Comparison of ENCODE assay signal across 16 mouse cellular contexts in genomic region chr1:168681685-168682491, GRCm38 (mm10).
"Had no signal": no experiment of that assay in that cellular context is flagged by ENCODE, and none has a peak within 500 bp of the region (broad histone marks: within the 10 kb centered on the region; RNA-seq: fewer than 3 reads in every experiment).

No protein-coding gene starts in this region.

- H3K27me3 ChIP-seq: kidney, embryonic 15.5 days; liver, embryonic 12.5 days; lung, embryonic 15.5 days; megakaryocyte, embryonic 14.5 days; neural tube, embryonic 15.5 days had no signal

- ATAC-seq: liver, embryonic 12.5 days had no signal

- H3K4me2 ChIP-seq: kidney, embryonic 15.5 days; liver, embryonic 12.5 days; lung, embryonic 15.5 days; neural tube, embryonic 15.5 days had no signal

- H3K9me3 ChIP-seq: kidney, embryonic 15.5 days; limb, embryonic 10.5 days; liver, embryonic 12.5 days; lung, embryonic 15.5 days; neural tube, embryonic 15.5 days had no signal

- H3K4me1 ChIP-seq: kidney, embryonic 15.5 days; limb, embryonic 10.5 days; liver, embryonic 12.5 days; megakaryocyte, embryonic 14.5 days; neural tube, embryonic 15.5 days had no signal

- DNase-seq: kidney, adult 2 months; kidney, postnatal 14 days; lung, postnatal 14 days; right cerebral cortex, adult 18-20 months; thymus, adult 18-20 months; thymus, postnatal 25 days had no signal

- H3K4me3 ChIP-seq: kidney, embryonic 15.5 days; left cerebral cortex, adult 2 months; limb, embryonic 10.5 days; liver, embryonic 12.5 days; lung, embryonic 15.5 days; megakaryocyte, embryonic 14.5 days; myocyte; neural tube, embryonic 15.5 days had no signal

- H3K9ac ChIP-seq: kidney, embryonic 15.5 days; liver, embryonic 12.5 days; lung, embryonic 15.5 days; neural tube, embryonic 15.5 days had no signal

- H3K36me3 ChIP-seq: kidney, embryonic 15.5 days; limb, embryonic 10.5 days; liver, embryonic 12.5 days; lung, embryonic 15.5 days; neural tube, embryonic 15.5 days had no signal

- H3K27ac ChIP-seq: kidney, embryonic 15.5 days; left cerebral cortex, adult 2 months; limb, embryonic 10.5 days; liver, embryonic 12.5 days; lung, embryonic 15.5 days; macrophage; neural tube, embryonic 15.5 days; stomach, postnatal 0 days had no signal
